Mouse (Mus musculus) lung, postnatal 14 days (tissue): ENCODE data around the gene Tspan15.
A peak's percentile ranks its signal among the peaks of the same experiment; 100 is the strongest.

Source experiments
- DNase-seq: peaks from one replicate; pipeline ENCODE4 v3.0.0; 2021

The Tspan15 gene

GRCm38 (mm10) chr10:62225839-62226238 lies 5.2 kb downstream of the Tspan15 start:
- no peak for DNase-seq

GRCm38 (mm10) chr10:62224231-62224630 lies 6.8 kb downstream of the Tspan15 start:
- no peak for DNase-seq

DNA sequence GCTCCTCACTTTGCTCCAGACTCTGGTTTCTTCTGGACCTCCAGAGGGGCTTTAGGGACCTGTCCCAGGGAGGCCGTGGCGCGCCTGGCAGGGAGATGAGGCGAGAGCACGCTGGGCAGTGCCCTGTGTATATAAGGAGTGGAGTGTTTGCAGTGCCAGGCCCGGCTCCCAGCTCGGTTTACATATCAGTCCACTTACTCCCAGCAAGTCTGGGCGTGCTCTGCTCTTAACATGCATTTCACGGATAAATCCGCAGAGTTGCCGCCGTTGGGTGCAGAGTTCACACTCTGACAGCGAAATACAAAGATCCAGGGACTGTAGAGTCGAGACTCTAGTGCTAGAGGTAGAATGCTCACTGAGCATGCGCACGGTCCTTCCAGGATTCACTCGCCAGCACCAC lies 8.3 kb downstream of the Tspan15 start:
- DNase-seq, result peak; percentile 50

DNA sequence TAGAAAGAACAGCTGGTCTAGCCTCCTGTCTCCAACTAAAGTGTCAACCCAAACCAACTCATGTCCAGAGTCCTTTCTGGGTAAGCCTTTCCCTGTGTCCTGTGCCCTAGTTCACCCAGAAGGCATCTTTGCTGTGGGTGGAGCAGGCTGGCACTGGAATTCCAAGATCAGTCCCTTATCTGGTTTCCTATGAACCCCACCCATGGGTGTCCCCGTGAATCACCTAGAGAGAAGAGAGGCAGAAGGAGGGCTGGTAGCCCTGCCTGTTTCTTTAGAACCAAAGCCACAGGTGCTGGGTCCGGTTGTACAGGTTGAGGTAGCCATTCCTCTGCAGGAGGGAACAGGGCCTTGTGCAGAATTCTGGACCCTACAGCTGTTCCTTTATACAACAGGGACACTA lies 9.4 kb downstream of the Tspan15 start:
- no peak for DNase-seq

GRCm38 (mm10) chr10:62220732-62221514 lies 10.1 kb downstream of the Tspan15 start:
- peak; percentile 38 for DNase-seq

- DNase-seq, result peak; percentile 35
Observed at GRCm38 (mm10) chr10:62218789-62219172, 12.3 kb downstream of the Tspan15 start.

GRCm38 (mm10) chr10:62218044-62218788 lies 12.8 kb downstream of the Tspan15 start:
- DNase-seq, result no peak

DNA sequence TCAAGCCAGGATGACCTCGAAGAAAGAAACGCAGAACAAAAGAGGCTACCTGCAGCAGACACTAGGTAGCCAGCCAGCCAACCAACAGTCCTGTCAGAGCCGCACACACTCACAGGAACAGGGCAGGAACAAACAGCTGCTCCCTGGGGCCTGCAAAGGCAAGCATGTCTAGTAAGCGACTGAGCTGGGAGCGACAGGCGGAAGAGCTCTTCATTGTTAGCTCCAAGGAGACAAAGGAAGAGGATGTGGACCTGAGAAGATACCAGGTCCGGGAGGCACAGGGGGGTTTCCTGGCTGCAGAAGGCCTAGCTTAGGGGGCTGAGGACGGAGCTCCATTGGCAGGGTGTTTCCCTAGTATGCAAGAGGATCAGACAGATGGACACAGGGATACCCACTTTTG lies 13.9 kb downstream of the Tspan15 start:
- peak; percentile 44 for DNase-seq

- no peak for DNase-seq
Observed at GRCm38 (mm10) chr10:62216595-62216994, 14.5 kb downstream of the Tspan15 start.

DNA sequence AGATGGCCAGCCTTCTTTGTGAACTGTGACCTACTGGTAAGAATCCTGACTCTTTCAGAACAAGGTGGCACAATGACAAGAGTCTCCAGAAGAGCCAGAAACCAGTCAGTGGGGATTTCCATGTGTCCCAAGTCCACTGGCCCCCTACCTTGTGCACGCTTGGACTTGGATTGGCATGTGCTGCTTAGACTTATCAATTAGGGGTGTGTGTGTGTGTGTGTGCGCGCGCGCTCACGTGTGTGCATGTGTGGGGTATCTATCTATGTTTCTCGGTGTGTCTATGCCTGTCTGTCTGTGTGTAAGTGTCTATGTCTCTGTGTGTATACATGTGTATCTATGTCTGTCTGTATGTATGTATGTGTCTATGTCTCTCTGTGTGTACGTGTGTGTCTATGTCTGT lies 15.4 kb downstream of the Tspan15 start:
- no peak for DNase-seq

DNA sequence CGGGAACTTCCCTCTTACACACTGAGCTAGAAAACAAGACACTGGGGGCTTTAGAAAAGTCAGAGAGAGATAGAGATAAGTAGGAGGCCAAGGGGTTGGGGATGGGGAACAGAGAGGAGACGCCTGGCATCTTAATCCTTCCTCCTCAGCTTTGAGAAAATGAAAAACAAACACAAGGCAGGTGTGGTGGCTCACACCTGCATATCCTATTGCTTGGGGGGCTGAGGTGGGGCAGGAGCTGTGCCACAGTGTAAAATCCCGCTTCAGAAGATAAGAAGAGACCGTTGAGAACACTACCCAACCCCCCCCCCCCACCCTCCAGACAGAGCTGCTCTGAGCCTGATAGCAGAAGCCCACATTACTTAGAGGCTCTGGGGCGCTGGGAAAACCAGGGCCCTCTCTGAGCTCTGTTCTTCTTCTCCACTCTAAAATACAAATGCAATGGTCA lies 15.9 kb downstream of the Tspan15 start:
- no peak for DNase-seq

- no peak for DNase-seq
Observed at GRCm38 (mm10) chr10:62211310-62211709, 19.7 kb downstream of the Tspan15 start.

- no peak for DNase-seq
Observed at GRCm38 (mm10) chr10:62208241-62208896, 22.7 kb downstream of the Tspan15 start.

DNA sequence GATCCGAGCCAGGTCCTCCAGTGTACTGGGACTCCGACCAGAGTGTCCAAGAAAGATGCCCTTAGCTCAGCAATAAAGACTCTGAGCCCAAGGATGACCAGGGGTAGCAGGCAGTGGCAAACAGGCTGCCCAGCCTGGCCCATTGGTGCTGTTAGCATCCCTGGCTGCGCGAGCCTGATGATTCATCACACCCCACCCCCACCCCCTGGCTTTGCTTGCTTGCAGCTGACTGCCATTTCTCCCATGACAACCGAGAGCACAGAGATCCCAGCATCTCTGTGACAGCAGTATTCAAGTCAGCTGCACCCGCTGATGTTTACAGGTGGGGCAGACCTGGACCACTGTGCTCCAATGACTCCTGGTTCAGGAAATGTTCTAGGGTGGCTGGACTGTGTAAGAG lies 28.5 kb downstream of the Tspan15 start:
- DNase-seq, result no peak

GRCm38 (mm10) chr10:62198891-62199290 lies 32.2 kb downstream of the Tspan15 start:
- no peak for DNase-seq

GRCm38 (mm10) chr10:62197403-62197802 lies 33.6 kb downstream of the Tspan15 start:
- DNase-seq, result no peak

DNA sequence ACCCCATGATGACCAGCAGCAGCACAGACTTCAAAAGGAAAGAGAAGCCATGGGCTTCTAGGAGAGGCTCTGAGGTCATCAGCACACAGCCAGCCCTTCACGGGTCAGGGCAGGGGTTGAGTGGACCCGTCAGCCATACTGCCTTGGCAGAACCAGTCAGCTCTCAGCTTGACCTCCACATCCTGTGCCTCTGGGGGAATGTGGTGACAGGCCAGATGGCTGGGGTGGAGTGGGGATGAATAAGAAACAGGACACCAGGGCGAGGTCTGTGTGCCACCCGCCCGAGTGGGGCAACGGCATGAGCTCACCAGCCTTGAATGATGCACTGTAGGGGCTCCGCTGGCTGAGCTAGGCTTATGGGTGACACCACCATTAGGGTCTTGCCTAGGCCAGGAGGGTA lies 35.7 kb downstream of the Tspan15 start:
- no peak for DNase-seq

- DNase-seq, result no peak
Observed at GRCm38 (mm10) chr10:62194946-62195345, 36.1 kb downstream of the Tspan15 start.

GRCm38 (mm10) chr10:62194461-62194860 lies 36.6 kb downstream of the Tspan15 start:
- no peak for DNase-seq

- DNase-seq, result no peak
Observed at GRCm38 (mm10) chr10:62194043-62194442, 37.0 kb downstream of the Tspan15 start.

GRCm38 (mm10) chr10:62192701-62193157 lies 38.3 kb downstream of the Tspan15 start:
- no peak for DNase-seq

GRCm38 (mm10) chr10:62190821-62191220 lies 40.2 kb downstream of the Tspan15 start:
- no peak for DNase-seq

GRCm38 (mm10) chr10:62189910-62190309 lies 41.1 kb downstream of the Tspan15 start:
- peak; percentile 60 for DNase-seq

- no peak for DNase-seq
Observed at GRCm38 (mm10) chr10:62189303-62189702, 41.7 kb downstream of the Tspan15 start.
